Mouse (Mus musculus) adrenal gland, postnatal 4 days (tissue): Measurements from ENCODE around the gene Hs6st3. TPM values are rescaled to one million over a fixed set of nuclear protein-coding genes. Genes with fewer than 3 reads are reported as not detected.
"Not testable (repeated sequence)": the region's sequence is repeated elsewhere in the genome, so short reads cannot be mapped to it uniquely, and the experiment has no call there.

Experiments
- DNase-seq, 2 experiments: peaks; one replicate each; pipeline ENCODE4 v3.0.0; 2021 to 2022; ENCODE audit warnings: low spot score in 2 of 2, mixed read lengths in 2 of 2
- total RNA-seq, 2 experiments: library from RNA; stranded (reverse); gene quantifications; 2 replicates each; pipeline ENCODE4 v1.2.3; 2021

Hs6st3 gene
- total RNA-seq, 2 experiments from 2014 or later: 3.2 to 3.3 TPM

GRCm38 (mm10) chr14:119247131-119247530 lies 109.0 kb downstream of the Hs6st3 start:
- DNase-seq: no peak

DNA sequence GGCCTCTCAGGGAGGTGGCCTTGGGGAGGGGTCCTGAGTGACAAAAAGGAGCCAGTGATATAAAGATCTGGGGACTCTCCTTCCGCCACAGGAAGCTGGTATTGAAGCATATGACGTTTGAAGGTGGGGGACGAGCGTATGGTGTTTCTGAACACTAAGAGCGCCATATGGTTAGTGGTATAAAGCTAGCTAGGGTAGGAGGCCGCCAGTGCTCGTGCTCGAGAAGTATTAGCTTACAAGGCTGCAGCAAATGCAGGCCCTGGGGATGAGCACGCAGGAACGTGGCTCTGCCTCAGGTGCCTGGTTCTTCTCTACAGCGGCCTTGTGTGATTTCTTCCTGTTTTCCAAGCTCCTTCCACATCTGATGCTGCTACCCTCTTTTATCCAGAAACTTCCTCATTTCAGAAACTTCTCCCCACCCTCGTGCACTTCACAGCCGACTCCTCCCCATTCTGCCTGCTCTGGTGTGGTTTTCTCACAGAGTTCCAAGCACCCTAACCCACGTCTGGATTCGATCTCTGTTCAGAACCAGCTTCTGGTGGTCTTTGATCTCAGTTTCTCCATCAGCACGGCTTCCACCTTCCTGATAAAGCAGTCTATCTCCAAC lies 110.0 kb downstream of the Hs6st3 start:
- DNase-seq: no peak

DNA sequence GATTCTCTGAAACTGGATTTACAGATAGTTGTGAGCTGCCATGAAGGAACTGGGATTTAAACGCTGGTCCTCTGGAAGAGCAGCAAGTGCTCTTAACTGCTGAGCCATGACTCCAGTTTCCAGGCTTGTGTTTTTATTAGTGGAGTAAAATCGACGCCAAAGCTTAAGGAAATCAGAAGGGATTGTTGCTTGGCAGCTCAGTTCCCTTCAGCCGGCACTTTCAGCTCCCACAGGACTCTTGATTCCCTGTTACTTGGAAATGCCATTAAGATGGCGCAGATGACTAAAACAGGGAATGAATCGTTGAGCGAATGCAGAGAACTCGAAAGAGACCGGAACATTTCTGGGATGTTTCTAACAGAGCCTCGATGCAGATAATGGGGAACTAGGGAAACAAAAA lies 112.2 kb downstream of the Hs6st3 start:
- DNase-seq: no peak

DNA sequence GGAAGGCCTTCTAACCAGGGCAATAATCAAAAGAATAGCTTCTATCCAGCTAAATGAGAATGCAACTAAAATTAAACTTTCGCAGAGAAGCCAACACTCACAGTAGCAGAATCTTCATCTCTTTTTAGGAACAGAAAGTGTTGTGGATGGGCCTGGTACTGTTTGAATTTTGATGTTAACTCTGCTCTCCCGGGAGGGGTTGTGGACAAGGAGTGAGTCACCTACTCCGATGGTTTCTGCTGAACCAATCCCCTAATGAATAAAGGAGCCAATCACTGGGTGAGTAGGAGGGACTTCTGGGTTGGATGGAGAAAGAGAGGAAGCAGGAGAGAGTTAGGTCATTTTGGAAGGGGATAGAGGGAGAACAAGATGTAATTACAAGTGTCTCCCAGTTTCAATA lies 117.3 kb downstream of the Hs6st3 start:
- DNase-seq: no peak

DNA sequence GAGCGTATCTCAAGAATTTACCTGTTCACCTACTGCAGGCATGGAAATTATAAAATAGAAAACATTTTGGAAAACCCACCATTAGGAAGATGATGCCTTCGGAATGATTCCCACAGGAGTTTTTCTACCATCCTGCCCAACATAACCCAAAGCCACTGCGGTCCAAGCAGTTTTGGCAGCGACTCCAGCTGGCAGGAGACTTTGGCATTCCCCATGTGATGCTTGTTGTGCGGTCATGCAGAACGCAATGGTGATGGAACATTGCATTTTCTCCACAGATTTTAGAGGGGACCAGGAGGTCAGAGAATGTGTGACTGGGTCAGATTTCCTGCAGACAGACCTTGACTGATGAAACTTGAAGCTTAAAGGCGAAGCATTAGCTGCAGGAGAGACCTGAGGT lies 118.9 kb downstream of the Hs6st3 start:
- DNase-seq: no peak

DNA sequence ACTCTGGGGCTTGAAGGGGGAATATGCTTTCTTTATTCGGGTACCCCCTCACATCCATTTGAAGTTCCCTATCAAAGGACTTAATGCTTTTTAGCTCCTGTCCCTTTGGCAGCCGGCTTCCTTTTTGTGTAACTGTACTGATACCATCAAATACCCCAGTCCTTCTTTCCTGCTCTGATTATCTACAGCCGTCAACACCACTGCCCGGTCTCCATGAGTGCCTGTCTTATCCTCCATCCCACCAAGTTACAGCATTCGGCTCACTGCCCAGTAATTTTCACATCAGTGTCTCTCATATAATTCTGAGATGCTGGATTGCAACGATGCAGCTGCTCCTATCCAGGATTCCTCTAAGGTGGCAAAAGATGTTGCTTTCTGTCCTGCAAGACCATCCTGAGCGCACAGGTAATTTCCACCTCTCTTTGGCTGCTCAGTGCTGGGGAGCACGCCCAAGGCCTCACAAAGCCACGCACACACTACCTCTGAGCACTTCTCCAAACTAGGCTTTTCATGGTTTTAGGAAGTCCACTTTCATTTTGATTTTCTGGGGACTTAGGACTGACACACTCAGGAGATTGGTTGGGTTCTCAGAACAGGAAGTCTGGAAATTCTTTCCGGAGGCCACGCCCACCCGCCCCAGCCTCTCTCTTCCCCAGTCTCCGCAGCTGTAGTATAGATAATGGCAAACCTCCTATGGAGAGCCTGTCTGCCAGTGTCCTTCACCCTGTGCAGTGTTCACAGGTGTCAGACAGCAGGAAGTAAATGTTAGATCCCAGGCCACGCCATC lies 122.2 kb downstream of the Hs6st3 start:
- no peak for DNase-seq

DNA sequence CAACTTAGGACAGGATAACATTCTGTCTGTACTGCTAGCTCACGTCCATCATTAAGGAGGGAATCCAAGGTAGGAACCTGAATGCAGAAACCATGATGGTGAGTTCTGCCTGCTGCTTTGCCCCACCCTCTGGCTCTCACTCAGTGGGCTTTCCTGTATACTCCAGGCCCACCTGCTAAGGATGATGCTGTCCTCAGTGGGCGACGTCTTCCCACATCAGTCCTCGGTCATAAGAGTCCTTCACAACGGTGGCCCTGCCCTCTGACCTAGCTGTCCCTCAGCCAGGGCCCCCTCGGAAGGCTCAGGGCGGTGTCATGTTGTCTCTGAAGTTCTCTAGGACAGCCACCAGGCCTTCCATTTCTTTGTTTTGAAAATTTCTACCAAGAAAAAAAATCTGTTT lies 128.2 kb downstream of the Hs6st3 start:
- DNase-seq: no peak

- no peak for DNase-seq
These were observed 134.9 kb downstream of the Hs6st3 start for GRCm38 (mm10) chr14:119273088-119273487.

DNA sequence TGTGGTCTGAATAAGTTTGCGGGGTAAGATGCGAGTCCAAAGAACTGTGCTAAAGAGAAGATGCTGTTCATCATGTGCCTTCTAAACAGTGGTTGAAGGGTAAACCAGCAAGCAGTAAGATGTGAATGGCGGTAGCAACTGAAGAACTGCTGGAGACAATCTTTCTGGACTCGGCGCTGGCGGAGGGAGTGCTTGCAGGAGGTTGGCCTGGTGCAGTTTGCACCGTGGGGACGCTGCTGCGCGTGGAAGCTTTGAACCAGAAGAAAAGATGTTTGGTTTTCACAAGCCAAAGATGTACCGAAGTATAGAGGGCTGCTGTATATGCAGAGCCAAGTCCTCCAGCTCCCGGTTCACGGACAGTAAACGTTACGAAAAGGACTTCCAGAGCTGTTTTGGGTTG lies 140.0 kb downstream of the Hs6st3 start:
- DNase-seq: not testable (repeated sequence)

- DNase-seq: no peak
These were observed 145.8 kb downstream of the Hs6st3 start for GRCm38 (mm10) chr14:119283951-119284350.

DNA sequence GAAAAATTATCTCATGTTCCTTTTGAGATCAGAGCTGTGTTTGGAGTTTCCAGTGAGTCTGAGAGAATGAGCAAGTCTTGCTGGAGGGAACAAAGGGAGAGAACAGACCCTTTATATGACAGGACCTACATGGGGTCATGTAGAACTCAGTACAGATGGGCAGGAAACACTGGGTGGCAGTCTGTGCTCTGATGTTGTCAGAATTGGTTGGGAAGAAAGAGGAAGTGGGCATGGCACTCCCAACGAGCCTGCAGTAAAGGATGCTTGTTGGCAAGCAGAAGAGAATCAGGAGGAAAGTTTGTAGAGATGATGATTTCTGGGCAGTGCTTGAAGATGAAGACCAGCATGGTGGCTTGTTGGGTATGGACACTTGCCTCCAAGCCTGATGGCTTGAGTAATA lies 151.5 kb downstream of the Hs6st3 start:
- DNase-seq: no peak

DNA sequence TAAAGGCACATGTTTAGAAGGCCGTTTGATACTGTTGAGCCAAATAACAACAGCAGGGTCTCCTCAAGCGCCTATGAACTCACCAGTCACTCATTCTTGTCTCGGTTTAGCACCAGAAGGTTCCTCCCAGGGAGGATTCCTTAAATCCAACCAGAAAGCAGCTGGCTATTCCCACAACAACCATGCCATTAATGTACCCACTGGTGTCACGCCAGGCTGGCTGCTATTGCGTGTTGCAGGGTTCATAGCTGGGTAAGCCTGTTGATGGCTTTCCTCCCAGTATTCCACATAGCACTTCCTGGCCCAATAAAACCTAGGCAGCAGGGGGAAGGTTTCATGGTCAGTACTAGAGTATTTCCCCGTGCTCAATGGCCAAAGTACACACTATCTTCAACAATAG lies 155.9 kb downstream of the Hs6st3 start:
- no peak for DNase-seq

- no peak for DNase-seq
These were observed 168.3 kb downstream of the Hs6st3 start for GRCm38 (mm10) chr14:119306461-119306860.

DNA sequence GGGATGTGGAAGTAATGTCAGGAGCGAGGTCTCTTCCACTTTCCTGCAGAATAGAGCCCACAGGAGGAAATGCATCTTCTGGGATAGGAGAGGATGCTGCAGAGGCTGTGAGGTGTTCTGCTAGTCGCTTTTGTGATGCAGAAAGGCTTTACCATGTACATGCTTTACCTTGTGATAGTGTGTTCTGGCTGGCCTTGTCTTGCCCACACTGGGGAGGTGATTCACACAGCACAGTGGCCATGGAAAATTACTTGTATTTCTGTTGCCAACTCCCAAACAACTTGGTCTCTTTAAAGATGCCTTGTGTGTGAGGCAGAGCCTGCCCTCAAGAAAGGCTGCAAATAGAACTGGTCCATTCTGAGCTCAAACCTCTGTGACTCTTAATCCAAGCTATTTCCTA lies 180.2 kb downstream of the Hs6st3 start:
- DNase-seq: no peak

GRCm38 (mm10) chr14:119347236-119347635 lies 209.1 kb downstream of the Hs6st3 start:
- DNase-seq: no peak

DNA sequence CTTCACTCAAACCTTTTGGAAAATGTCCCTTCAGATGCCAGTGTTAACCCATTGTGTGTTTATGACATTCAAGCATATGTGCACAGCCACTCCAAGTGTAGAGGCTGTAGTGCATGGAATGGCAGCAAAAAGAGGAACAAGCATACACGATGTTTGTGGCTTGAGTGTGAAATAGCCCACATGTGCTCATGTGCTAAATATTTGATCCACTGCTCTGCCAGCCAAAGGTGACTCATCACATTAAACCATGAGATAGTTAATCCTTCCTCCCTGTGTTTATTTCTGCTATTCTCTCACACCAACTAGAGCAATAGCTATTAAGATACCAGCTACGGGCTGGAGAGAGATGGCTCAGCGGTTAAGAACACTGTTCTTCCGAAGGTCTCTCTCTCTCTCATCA lies 223.3 kb downstream of the Hs6st3 start:
- no peak for DNase-seq

- no peak for DNase-seq
These were observed 229.8 kb downstream of the Hs6st3 start for GRCm38 (mm10) chr14:119367866-119368425.

GRCm38 (mm10) chr14:119369274-119369673 lies 231.1 kb downstream of the Hs6st3 start:
- DNase-seq: no peak

GRCm38 (mm10) chr14:119370013-119370412 lies 231.9 kb downstream of the Hs6st3 start:
- no peak for DNase-seq

- no peak for DNase-seq
These were observed 241.2 kb downstream of the Hs6st3 start for GRCm38 (mm10) chr14:119379303-119379702.

GRCm38 (mm10) chr14:119401618-119402017 lies 263.5 kb downstream of the Hs6st3 start:
- DNase-seq: no peak

- DNase-seq: no peak
These were observed 271.4 kb downstream of the Hs6st3 start for GRCm38 (mm10) chr14:119409334-119410050.
